Mouse (Mus musculus): ENCODE data around the gene Slco2a1.

Gene Slco2a1

DNA sequence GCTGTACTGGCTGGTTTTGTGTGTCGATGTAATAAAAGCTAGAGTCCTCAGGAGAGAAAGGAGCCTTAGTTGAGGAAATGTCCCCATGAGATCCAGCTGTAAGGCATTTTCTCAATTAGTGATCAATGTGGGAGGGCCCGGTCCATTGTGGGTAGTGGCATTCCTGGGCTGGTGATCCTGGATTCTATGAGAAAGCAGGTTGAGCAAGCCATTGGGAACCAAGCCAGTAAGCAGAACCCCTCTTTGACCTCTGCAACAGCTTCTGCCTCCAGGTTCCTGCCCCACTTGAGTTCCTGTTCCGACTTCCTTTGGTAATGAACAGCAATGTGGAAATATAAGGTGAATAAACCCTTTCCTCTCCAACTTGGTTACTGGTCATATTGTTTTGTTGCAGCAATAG lies 6.1 kb upstream of the Slco2a1 start:
- DNase-seq (ENCODE audit: low spot score), result no peak

DNA sequence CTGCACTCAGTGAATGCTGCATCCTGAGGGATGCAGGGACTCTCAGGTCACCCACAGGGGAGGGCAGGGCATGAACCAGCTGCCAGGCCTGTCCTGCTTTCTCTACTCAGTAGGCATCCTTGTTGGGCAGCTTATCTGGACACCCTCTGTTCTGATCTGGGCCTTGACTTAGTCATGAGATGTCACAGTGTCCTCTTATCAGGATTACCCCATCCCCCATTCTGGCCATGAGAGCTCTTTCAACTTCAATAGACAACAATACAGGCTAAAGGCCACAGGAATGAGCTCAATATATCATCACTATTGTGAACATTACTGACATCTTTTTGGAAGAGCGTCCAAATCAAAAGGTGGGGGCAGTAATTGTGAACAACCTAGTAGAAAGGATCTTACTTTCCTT lies 3.4 kb upstream of the Slco2a1 start:
- DNase-seq (ENCODE audit: low spot score), result no peak

DNA sequence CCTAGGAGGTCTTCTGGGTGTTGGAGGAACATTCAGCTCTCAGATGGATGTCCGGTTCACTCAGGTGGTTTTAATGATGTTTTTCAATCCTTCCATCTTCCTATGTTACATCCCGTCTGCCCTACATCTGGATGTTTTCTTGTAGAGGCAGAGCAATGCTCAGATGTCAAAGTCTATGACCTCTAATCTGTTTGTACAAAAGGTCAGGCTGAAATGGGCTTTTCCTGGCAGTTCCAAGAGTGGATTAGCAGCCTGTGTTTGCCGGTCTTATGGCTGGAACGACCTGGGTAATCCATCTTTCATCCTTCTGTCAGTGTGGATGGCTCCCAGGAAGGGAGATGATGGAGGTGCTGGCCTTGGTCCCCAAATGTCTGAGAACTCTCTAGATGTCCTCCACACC lies 2.6 kb upstream of the Slco2a1 start:
- DNase-seq (ENCODE audit: low spot score), result no peak

DNA sequence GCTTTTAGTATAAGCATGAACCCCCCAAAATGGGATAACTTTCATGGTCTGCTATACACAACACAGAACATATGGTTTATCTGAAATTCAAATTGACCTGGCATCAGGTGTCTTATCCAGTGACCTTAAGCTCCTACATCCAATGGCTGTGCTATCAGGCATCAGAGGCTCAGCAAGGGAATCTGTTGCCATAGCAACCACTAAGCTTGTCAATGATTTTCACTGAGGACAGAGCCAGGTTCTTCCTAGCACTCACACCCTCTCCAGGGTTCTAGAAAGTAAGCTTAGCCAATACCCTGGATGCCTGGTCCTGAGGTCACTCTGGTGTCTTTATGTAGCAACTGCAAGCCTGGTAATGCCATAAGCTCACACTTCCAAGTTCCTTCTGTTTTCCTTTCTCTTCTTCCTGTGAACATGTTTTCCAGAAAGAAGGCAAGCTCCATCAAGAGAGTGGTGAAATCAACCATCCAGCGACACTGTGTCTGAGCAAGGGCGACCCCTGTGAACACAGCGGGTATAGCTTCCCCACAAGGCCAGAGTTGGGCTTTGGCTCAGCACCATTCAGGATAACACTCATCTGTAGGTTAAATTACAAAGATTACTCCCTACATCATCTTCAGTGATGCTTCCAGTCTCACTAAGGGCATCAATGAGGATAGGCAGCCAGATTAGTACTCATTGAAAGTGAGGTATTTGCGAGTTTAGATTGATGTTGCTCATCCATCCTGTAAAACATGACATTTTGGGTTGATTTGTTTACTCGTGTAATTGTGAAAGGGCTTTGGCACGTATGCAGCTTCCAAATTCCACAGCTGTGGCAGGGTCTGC lies 2.0 kb downstream of the Slco2a1 start:
- DNase-seq (ENCODE audit: low spot score), result no peak

DNA sequence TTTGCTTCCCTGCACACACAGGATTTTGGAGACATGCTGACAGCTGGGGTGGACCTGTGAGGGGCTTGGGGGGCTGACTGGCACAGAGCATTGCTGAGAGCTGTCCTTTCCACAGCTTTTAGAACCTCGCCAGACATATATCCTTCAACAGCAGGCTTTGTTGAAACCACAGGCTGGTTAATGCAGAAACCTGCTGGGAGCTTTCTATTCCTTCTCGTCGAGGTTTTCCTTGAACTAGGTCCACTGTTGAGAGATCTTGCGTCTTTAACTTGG lies 2.6 kb downstream of the Slco2a1 start:
- DNase-seq (ENCODE audit: low spot score), result no peak

DNA sequence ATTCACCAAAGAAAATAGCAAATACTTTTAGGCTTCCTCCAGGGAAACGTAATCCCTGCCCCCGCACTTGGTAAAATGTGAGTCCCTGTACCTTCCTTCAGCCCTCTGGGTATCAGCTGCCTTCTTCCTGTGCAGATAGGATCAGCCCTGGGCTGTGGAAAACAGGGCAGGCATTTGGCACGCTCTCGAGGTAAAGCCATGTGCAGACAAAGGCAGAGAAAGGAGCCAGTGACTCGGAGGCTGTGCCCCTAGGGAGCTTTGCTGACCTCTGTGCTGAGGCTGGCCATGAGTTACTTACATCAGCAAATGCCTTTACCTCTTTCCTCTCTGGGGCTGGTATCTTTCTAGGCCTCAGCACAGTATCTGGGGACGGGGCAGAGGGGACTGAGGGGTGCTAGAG lies 4.4 kb downstream of the Slco2a1 start:
- DNase-seq (ENCODE audit: low spot score), result no peak

DNA sequence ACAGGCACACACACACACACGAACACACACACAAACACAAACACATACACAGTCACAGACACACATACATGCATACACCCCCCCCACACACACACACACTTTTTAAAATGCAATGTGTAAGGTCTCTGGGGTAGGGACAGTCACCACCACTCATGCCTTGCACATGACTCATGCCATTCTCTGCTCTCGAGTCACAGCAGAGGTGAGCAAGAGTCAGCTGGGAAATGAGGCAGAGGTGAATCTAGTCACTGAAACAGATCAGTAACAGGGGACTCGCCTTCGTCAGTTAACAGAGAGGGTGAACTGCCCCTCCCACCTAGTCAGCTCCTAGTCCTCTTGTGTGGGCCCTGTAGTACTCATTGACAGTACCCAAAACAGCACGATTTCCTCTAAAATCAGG lies 5.3 kb downstream of the Slco2a1 start:
- no peak for DNase-seq (ENCODE audit: low spot score)

DNA sequence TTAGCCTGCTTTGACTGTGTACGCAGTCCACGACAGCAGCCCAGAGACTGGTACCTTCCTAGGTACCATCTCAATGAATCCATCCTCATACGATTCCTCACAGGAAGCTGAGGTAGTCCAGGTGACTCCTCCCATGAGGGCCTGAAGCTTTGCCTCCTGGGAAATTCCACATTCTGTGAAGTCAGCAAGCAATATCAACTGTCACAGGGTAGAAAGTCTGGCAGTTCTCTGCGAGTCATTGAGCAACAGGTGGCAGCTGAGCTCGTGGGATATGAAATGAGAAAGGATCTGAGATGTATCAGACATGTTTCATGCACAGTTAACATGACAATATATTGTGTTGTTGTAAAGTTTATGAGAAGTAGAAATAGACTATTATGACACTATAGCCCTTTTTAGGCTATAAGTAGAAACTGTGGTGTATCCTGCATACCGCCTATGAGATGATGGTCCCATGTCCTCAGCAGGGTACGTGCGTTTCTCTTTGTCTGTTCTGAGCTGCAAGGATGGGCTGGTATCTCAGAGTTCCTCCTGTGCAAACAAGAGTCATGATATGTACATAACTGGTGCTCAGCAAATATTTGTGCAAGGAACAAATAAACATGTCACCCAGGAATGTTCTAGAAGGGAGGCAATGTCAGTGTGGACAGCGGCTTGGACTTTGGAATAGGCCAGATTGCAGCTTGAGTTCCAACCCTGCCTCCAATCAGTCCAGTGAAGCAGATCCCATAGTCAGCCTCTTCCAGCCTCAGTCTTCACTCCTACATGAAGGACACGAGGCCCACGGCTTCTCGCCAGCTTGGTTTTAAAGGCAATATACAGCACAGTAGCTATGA lies 7.5 kb downstream of the Slco2a1 start:
- no peak for DNase-seq (ENCODE audit: low spot score)

DNA sequence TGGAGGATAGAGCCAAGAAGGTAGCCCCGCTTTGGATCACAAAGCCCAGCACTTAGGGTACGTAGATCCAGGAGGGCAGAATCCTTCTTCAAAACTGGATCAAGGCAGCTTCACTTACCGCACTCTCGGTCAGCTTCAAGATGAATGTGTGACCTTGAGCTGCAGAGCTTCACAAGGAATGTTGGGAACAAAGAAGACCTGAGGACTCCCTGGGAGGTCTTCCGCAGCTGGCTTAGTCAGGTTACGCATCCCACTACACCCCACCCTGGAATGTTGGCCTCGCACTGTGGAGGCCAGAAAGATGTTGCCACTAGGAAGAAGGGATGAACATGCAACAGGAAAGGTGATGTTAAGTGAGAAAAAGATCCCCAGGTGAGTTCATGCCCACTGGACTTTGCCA lies 11.9 kb downstream of the Slco2a1 start:
- DNase-seq (ENCODE audit: low spot score), result no peak

DNA sequence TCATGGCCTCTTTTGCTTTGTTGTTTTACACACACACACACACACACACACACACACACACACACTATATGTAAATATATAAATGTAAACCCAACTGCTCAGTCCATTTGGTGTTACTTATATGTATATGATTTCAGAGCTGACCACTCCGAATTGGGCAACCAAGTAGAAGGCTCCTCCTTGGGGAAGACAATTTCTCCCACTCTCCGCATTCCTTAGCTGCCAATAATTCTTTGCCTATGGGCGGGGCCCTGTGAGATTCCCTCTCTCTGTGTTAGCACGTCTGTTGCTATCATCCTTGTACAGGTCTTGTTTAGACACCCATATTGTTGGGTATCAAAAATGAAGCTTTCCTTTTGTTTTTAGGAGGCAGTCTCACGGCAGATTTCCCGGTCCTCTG lies 15.8 kb downstream of the Slco2a1 start:
- no peak for DNase-seq (ENCODE audit: low spot score)

DNA sequence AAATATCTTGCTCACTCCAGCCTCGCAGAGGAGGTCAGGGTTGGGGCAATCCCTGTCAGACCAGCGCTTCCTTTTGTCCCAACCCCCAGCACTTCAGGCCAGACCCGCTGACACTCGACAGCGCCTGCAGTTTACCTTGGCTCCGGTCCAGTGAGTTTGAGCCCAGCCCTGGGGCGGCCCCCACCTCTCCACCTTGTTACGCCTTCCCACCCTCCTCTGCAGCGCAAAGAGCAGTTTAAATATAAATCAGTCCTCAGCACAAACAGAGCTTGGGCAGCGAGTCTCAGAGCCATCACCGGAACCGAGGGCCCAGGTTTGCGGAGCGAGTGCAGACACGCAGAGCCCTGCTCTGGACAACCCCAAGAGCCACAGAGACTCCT lies 19.2 kb downstream of the Slco2a1 start:
- DNase-seq (ENCODE audit: low spot score), result peak; percentile 42

DNA sequence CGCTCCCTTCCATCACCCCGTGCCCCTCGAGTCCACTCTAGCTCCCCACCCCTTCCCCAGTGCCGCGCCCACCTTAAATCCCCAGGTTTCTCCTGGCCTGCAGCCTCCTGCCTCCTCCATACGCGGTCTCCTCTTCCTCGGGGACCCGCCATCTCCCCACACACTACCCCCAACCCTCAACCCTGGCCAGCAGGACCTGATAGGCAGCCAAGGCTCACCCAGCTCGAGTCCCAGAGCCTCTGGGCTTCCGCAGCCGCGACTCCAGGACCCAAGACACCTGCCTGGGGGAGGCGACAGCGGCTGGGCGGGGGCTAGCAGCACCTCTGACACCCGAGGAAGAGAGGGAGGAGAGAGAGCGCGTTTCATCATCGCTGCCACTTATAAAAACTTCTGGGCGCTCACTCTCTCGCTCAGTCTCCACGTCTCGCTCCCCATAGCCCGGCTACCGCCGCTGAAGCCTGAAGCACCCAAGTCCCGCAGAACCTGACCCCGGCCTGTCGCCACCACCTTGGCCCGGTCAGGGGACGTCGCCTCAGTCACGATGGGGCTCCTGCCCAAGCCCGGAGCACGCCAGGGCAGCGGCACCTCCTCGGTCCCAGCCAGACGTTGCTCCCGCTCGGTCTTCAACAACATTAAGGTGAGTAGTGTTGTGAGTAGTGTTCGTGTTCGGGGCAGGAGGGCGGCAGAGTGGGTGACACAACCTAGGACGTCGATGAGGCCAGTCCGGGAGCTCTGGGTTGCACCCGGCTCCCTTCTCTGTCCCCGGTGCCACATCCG lies 19.8 kb downstream of the Slco2a1 start:
- DNase-seq (ENCODE audit: low spot score), result no peak

DNA sequence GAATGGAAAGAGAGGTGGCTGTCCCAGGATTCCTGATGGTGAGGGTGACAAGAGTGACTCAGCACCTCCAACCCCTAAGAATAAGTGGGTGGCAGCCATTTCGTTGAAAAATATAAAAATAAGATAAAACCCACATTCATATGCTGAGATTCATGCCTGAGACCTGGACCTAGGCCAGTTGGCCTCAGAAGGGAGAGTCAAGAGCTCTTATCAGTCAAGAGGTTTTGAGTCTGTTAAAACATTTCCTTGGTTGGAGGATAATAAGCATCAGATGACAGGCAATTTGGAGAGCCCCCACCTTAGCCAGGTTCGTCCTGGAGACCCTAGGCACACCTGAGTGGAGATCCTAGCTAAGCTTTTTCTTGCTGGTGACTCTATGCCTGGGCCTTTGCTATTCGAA lies 21.6 kb downstream of the Slco2a1 start:
- DNase-seq (ENCODE audit: low spot score), result no peak

DNA sequence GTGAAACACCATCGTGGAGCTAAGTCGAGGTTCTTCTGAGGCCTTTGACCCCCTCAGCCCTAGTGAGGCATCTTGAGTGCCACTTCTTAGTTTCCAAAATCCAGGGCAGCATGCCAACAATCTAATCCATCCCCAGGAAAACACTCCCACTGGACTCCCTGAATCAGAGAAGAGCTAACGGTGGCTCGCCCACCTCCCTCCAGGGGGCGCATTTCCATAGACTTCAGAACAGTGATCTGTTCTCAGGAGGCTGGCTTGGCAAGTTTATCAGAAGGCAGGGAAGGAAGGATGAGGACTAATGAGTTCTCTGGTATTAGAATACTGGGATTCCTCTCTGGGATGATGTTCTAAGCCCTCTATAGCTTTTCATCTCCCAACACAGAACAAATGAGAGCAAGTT lies 24.9 kb downstream of the Slco2a1 start:
- no peak for DNase-seq (ENCODE audit: low spot score)

DNA sequence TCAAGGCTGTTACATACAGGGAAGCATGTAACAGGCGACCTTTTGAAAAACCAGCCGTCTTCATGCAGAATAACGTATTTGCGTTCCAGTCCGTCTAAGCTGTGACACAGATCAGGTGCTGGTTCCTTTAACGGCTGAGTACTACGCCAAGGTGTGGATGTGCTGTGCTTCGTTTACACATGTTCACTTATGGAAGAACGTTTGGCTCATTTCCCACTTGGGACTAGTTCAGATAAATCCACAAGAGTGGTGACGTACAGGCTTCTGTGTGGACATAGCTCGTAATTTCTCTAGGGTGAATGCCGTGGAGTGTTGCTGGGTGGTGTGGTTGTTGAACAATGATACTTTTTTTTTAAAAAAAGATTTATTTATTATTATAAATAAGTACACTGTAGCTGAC lies 26.2 kb downstream of the Slco2a1 start:
- no peak for DNase-seq (ENCODE audit: low spot score)

DNA sequence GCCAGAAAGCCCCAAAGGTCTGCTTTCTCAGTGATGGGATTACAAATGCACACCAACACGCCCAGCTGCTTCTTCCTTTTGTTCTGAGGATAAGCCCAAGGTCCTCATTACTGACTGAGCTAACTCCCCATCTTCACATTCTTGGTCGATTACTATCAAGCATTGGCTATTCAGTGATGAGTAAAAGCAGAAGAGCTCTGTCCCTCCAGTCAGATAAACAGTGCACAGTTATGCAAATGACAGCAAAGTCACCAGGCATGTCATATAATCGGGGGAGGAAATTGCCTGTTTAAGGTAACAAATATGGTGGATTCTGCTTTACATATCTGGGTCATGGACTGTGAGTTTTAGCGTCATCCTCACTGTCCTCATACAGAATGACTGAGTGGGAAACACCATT lies 35.6 kb downstream of the Slco2a1 start:
- DNase-seq (ENCODE audit: low spot score), result no peak

DNA sequence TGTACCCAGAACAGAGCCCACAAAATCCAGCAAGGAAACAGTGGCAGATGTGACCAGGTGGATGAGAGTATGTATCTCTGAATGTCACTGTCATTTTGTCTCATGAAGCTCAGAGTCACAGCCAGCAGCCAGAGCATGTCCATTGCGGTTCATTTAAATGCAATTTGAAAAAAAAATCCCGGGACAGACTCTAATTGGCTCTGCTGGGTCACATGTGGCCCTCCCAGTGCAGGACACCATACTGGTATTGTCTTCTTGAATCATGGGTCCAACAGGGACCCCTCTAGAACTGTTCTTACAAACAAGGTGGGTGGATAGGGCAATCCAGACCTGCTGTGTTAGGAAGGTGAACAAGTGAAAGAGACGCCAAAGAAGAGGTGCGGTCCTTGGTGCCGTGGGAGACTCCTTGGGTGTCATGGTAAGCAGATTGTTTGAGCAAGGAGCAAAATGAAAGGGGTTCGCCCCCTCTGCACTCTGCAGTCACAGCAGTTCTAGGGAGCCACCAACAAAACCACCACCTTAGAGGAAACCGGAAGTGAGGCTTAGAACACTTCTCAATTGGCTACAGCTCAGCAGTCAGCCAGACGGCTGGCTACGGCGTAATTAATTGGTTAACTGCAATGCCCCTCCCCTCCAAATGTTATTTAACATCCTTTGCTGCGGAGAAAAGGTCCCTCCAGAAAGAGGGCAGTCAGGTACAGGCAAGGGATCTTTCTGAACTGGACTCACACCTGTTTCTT lies 38.8 kb downstream of the Slco2a1 start:
- no peak for DNase-seq (ENCODE audit: low spot score)

DNA sequence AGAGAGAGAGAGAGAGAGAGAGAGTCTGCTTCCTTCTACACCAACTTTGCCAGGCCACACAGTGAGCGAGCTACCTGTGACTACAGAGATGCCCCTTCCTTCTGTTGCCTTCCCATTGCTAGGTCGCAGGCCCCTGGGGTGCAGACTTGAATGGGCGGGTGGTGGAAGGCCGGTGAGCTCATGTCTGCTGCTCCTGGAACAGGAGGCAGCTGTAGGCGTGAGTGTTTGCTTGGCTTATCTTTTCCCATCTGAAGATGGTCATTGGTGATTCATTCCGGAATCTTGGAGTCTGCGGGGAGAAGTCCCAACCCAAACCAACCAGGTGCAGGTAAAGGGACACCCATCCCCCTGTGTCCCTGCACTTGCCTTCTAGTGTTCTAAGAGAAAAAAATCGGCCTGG lies 40.5 kb downstream of the Slco2a1 start:
- no peak for DNase-seq (ENCODE audit: low spot score)

DNA sequence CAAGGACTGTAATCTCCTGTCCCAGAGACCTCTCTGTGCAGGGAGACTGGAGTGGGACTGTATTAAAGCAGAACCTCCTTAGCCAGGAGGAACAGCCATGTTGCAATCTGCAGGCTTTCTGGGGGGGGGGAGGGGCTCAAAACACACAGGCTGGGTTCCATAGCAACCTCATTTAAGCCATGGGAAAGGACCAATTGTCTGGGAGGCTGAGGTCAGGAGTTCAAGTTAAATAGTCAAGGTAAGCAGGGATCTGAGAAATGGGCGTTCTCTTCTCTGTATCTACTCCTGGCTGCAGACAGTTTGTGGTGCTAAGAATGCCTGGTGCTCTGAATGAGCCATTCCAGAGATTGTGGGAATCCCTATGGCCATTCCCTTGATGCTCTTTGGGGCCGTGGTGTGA lies 41.5 kb downstream of the Slco2a1 start:
- DNase-seq (ENCODE audit: low spot score), result no peak

DNA sequence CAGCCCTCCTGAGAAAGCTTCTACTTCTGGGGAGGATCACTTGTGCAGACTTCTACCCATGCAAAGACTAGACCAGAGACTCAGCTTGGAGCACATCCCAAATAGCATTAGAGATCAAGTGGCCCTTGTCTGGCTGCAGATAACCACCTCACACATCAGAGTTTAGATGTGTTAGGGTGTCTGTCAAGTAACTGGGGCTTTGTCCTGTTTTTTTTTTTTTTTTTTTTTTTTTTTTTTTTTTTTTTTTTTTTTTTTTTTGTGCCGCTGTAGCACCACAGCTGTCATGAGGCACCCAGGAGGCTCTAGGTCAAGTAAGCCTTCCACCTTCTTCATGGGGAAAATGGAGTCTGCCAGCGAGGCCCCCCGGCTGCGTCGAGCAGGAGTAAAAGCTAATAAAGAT lies 42.7 kb downstream of the Slco2a1 start:
- DNase-seq (ENCODE audit: low spot score), result no peak

DNA sequence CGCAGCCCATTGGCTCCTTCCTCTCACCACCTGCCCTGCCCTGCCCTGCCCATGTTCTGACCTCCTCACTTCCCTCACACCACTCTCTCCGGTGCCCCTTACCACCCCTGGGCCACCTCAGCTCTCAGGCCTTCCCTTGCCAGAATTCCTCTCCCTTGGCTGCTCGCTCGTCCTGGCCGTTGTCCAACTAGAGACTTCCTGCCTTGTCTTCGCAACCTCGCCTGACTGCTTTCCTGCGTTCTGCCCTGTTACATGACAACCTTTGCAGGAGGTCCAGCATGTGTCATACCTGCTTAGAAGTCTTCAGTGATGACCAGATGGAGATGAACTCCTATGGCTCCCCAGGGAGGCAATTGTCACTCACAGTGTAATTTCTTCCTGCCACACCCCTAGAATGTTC lies 43.7 kb downstream of the Slco2a1 start:
- no peak for DNase-seq (ENCODE audit: low spot score)

DNA sequence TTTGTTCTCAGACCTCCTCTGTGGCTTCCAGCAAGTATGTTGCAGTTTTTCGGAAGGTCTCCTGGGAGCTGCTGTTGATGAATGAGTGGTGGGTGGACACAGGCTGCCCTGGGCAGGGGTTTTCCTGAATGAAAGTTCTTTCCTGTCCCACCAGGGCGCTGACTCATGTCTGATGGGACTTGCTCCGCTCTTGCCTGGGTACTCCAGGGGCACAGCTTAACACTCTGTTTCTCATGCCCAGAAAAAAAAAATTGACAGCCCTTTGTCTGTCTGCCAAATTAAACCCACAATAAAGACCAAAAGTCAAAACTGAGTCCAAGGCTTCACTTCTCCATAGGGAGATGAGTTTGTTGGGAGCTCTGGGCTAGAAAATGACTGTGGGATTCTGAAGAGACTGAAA lies 44.9 kb downstream of the Slco2a1 start:
- no peak for DNase-seq (ENCODE audit: low spot score)

Data from urinary bladder, postnatal 10 days (tissue).